Mouse (Mus musculus) frontal cortex, adult (tissue): ENCODE results near the gene Ptp4a2.
"Not testable (repeated sequence)": the region's sequence is repeated elsewhere in the genome, so short reads cannot be mapped to it uniquely, and the experiment has no call there.

Experiments used
- ATAC-seq: cut with Nextera tagmentation; 2 replicates; pipeline ENCODE4 v1.9.2; 2017; ENCODE audit warnings: mild to moderate bottlenecking, moderate library complexity, mixed read lengths; ENCODE audit not compliant: low TSS enrichment

Gene Ptp4a2

GRCm38 (mm10) chr4:129850491-129850890, 39.5 kb downstream of the Ptp4a2 start:
- no peak for ATAC-seq

- ATAC-seq: no peak
Observed at GRCm38 (mm10) chr4:129851861-129852260, 40.8 kb downstream of the Ptp4a2 start.

GRCm38 (mm10) chr4:129853053-129853452, 42.0 kb downstream of the Ptp4a2 start:
- ATAC-seq: no peak

GRCm38 (mm10) chr4:129853996-129854395, 43.0 kb downstream of the Ptp4a2 start:
- ATAC-seq: no peak

GRCm38 (mm10) chr4:129854615-129855014, 43.6 kb downstream of the Ptp4a2 start:
- peak; percentile 6; the same call in 1 of the 2 replicates for ATAC-seq

- peak; percentile 38; the same call in 1 of the 2 replicates for ATAC-seq
Observed at GRCm38 (mm10) chr4:129855051-129855970, 44.3 kb downstream of the Ptp4a2 start.

GRCm38 (mm10) chr4:129860456-129860855, 49.4 kb downstream of the Ptp4a2 start:
- no peak for ATAC-seq

- ATAC-seq: no peak
Observed at GRCm38 (mm10) chr4:129861400-129861799, 50.4 kb downstream of the Ptp4a2 start.

GRCm38 (mm10) chr4:129862357-129862756, 51.3 kb downstream of the Ptp4a2 start:
- ATAC-seq: no peak

GRCm38 (mm10) chr4:129866171-129866570, 55.2 kb downstream of the Ptp4a2 start:
- not testable (repeated sequence) for ATAC-seq

GRCm38 (mm10) chr4:129868211-129868610, 57.2 kb downstream of the Ptp4a2 start:
- no peak for ATAC-seq

- ATAC-seq: no peak
Observed at GRCm38 (mm10) chr4:129870483-129870882, 59.5 kb downstream of the Ptp4a2 start.

- peak; percentile 69; the same call in 1 of the 2 replicates for ATAC-seq
Observed at GRCm38 (mm10) chr4:129872376-129872922, 61.4 kb downstream of the Ptp4a2 start.

GRCm38 (mm10) chr4:129874805-129875204, 63.8 kb downstream of the Ptp4a2 start:
- no peak for ATAC-seq

GRCm38 (mm10) chr4:129875406-129875805, 64.4 kb downstream of the Ptp4a2 start:
- ATAC-seq: no peak

- peak; percentile 63 for ATAC-seq
Observed at GRCm38 (mm10) chr4:129876831-129877764, 66.1 kb downstream of the Ptp4a2 start.

GRCm38 (mm10) chr4:129877967-129878655, 67.1 kb downstream of the Ptp4a2 start:
- no peak for ATAC-seq

GRCm38 (mm10) chr4:129878656-129879145, 67.7 kb downstream of the Ptp4a2 start:
- ATAC-seq: no peak

- no peak for ATAC-seq
Observed at GRCm38 (mm10) chr4:129879206-129879780, 68.3 kb downstream of the Ptp4a2 start.

GRCm38 (mm10) chr4:129880615-129881014, 69.6 kb downstream of the Ptp4a2 start:
- ATAC-seq: no peak

GRCm38 (mm10) chr4:129881661-129882060, 70.6 kb downstream of the Ptp4a2 start:
- ATAC-seq: no peak
